Mouse (Mus musculus) erythroblast, embryonic 14.5 days (primary cell): ENCODE measurements around the gene Tapbpl.

Experiments used
- GATA1 ChIP-seq: IDR thresholded peaks from 2 replicates; pipeline ENCODE4 v1.6.1; 2012; ENCODE audit warnings: low read length, inconsistent platforms, mixed read lengths
- TAL1 ChIP-seq: IDR thresholded peaks from 3 replicates; pipeline ENCODE4 v1.6.1; 2012; ENCODE audit warnings: low read length, inconsistent platforms, mixed read lengths

GRCm38 (mm10) chr6:125186203-125186602 is 45.5 kb downstream of the Tapbpl start:
- TF ChIP-seq TAL1 (no peak), GATA1 (no peak)
